Mouse (Mus musculus) heart, postnatal 10 days (tissue): ENCODE measurements around the gene Zfp760. TPM values are rescaled to one million over a fixed set of nuclear protein-coding genes. Genes with fewer than 3 reads are reported as not detected.
"Not testable (repeated sequence)": the region's sequence is repeated elsewhere in the genome, so short reads cannot be mapped to it uniquely, and the experiment has no call there.

Experiments
- DNase-seq, 2 experiments: peaks; one replicate each; pipeline ENCODE4 v3.0.0; 2021
- intact Hi-C: fragments of 180-260 bp; cut with DNase I; formaldehyde crosslinking; loops from one replicate; pipeline ENCODE4 v1.15.1; 2025
- total RNA-seq, 2 experiments: library from RNA; stranded (reverse); gene quantifications; 2 replicates each; pipeline ENCODE4 v1.2.3; 2021

Gene Zfp760
- 1 to 10 TPM; 2.9 to 3.9 TPM for total RNA-seq

DNA sequence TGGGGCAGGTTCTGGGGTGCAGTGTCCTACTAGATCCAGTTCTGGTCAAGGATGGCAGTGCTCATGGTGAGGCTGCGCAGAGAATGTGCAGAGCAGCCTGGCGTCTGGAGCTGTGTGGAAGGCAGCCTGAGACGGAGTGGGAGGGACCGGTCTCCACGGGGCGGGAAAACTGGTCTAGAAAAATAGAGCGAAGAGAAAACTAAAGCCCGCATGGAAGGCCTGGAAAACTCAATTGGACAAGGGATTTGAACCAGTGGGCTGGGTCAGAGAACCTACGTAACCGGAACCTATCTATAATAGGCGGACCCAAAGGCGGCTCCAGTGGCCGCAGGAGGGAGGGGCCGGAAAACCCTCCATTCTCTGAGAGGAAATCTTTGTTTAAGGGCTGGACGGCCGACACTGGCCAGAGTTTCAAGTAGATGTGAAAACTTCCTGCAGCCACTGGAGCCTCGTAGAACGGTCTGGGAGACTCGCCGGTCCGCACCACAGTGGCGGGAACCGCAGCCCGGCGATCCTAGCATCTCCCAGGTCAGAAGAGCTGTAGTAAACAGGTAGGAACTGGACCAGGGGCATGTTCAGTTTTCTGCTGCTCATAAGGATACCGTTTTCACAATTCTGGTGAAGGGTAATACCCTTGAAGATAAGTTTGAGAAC is at the start of gene Zfp760:
Gene Zfp760 (plus strand): TSS at position 399 of the 654 bp plus-strand sequence.
- intact Hi-C loops: no loop called here
- peak; percentile 90 for DNase-seq

DNA sequence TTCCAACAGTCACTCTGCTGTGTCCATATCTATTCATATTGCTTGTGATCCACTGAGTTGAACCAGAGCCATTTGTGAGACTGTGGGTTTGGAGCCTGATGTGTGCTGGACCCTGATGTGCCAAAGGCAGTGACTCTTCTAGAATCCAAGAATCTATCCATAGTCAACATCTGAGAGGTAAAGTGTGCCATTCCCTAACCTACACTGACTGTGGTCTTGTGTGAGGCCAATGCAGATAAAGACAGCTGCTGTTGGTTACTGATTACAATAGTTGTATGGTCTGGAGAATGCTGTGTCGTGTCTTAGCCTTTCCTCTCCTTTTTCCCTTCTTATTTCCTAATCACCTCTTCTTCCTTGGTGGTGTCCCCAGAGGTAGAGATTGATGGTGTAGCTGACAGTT is 28.7 kb upstream of the Zfp760 start:
- DNase-seq: not testable (repeated sequence)
- intact Hi-C loops: loop anchor here (1.0 kb wide), 1 partner anchor 31 kb away; no protein-coding TSS in a partner anchor

DNA sequence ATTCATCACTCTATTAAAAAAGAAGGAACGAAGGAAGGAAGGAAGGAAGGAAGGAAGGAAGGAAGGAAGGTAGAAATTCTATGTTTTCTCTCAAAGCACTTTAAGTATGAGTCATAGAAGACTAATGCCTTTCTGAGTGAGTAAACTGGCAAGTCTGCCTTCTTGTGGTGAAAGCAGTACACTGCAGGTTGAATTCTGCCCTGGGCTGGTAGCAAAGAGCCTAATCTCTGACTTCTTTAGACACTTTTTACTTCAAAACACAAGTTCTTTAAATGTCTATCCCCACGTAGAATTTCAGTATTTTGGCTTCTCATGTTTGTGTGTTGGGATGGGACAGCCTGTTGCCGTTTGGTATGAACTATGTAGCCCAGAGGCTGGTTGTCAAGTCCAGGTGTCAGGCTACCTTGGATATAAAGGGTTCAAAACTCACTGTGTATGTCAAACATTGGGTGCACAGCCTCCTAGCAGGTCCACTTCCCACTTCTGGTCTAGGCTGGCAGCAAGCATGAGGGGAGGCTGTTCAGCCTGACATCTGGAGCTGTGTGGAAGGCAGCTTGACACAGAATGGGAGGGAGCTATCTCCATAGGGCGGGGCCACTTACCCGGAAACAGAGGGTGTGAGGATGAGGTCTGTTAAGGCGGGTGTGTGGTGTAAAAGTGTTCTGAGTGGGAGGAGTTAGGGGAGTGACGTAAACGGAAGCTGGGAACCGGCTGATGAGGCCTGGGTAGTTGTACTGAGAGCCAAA is 28.1 kb upstream of the Zfp760 start:
- DNase-seq: peak; percentile 91 to 94
- intact Hi-C loops: no loop called here

DNA sequence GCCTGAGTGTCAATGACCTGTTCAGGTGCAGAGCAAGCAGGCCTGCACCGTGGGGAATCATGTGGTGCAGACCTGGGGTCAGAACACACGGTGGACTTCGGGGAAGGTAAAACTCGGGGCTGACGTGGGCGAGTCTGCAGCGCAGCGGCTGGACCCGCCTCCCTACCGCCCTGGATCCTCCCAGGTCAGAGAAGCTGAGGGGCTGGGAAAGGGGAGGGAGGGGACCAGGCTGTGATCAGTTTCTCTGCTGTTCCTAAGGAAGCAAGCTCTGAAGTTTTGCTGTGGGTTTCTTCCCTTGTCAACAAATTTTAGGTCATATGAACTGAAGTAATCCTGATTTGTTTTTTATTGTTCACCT is 27.5 kb upstream of the Zfp760 start:
- DNase-seq, intact Hi-C loops: not testable (repeated sequence)

DNA sequence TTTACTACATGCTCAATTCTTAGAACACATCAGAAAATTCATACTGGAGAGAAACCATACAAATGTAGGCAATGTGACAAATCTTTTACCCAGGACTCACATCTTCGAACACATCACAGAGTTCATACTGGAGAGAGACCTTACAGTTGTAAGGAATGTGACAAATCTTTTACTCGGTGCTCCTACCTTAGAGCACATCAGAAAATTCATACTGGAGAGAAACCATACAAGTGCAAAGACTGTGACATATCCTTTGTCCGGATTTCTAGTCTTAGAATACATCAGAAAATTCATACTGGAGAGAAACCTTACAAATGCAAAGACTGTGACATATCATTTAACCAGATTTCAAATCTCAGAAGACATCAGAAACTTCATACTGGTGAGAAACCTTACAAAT is 16.0 kb upstream of the Zfp760 start, which contains the start of gene Gm10226:
Gene Gm10226 (plus strand): TSS at position 301 of the 400 bp plus-strand sequence.
- DNase-seq: no peak
- intact Hi-C loops: no loop called here

DNA sequence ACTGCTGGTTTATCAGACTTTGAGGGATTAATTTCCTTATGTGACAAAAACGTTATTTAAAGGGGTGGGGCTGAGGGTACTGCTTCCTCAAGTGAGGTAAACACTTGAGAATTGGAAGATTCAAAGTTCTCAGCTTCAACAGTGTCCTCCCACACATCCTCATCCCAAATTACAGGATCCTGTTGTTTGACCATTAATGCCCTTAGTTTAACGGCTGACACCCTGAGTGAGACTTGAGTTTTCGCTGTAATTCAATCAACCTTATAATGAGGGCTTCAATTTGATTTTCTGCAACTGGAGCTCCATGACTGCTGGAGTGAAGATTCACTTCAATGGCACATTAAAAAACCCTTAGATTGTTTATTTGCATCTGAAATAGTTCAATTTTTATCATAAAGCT is 14.2 kb upstream of the Zfp760 start:
- intact Hi-C loops: no loop called here
- DNase-seq: no peak

DNA sequence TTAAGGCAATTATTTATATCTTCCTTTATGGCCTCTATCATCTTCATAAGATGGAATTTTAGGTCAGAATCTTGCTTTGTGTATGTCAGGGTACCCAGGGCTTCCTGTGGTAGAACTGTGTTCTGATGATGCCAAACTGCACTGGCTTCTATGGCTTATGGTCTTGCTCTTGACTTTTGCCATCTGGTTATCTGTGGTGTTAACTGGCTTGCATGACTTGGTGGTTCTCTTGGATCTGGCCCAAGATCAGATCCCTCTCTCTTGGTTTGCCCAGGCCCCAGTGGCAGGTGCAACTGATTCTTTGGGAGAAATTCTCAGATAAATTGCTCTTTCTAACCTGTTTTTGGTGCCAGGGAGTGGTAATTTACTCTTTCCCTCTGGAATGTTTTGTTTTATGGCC is 11.5 kb upstream of the Zfp760 start:
- no peak for DNase-seq
- intact Hi-C loops: no loop called here

DNA sequence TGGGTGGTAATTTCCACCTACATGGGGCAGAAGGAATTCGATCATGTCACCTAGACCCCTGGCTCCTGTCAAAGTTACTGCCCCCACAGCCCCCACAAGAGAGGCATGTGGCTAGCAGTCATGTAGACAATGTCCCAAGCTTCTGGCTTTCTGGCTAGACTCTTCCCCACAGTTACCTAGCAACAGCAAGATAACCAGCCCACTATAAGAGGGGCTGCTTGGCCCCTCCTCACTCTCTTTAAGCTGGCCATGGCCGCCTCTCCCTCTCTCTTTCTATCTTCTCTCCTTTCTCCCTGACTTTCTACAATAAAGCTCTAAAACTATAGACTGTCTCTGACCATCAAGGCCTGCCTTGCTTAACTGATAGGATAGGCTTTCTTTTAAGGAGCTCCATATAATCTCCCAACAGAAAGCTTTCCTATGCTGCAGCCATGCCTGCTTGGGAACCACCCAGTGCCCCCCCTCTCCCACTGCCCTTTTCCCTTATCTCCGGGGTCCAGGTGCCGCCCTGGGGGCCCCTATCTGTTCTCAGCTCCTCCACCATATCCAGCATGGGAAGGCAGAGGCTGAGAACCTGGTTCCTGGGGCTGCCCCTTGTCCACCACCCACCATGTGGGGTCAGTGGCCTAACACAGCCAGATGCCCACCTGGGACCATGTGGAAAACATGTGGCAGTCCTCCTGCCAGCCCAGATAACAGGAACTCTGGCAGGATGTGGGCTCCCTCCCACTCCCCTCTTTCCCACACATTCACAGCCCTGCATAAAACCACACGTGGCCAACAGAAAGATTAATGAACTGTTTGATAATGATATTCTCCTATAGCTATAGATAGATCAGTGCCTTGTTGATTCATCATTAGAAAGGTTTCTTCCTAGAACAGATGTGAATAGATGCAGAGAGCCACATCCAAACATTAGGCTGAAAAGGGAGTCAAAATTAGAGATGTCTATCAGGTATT is 5.0 kb upstream of the Zfp760 start:
- no peak for DNase-seq
- intact Hi-C loops: no loop called here

DNA sequence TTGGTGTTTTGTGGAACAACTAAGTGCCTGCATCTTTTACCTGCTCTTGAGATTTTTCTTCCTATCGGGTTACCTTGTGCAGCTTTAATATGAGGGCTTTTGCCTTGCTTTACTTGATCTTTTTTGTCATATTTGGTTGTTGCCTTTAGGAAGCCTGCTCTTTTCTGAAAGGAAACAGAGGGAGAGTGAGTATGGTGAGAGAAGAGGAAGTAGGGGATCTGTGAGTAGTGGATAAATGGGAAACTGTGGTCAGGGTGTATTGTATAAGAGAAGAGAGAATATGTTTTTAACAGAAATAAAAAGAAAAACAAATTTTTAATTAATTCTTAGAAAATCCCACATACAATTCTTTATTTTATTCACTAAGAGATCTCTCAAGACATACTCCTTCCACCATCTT is 4.1 kb upstream of the Zfp760 start:
- intact Hi-C loops: no loop called here
- DNase-seq: no peak

DNA sequence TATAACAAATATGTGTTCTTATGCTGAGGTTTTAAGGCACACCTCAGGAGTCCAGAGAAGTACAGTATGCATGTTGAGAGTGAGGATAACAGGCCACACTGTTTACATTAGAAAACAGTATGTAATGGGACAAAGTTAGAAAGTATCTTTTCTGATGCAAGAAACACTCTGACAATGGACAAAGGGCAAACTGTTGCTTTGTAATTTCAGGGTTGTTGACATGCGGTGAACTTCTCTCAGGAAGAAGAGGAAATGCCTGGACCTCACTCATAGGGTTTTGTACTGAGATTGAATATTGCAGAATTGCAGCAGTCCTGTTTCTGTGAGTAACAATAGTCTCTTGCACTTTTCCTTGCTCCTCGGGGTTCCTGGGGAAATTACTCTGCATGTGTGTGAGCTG is 860 bp downstream of the Zfp760 start:
- intact Hi-C loops: no loop called here
- DNase-seq: peak in 1 of 2 experiments; percentile 8

DNA sequence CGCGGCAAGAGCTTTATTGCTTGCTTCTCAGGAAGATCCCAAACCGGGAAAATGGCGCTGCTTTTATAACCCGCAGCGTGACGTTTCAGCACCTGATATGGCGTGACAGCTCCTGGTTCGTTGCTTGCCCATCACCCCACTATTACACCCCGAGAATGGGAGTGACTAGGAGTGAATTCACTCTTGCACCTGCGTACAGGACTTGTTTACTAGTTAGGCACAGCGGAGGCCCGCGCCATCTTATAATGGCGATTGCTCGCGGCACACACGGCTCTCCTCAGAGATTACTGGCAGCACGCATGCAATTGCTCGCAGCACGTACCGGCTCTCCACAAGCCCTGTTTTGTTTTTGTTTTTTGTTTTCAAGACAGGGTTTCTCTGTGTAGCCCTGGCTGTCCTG is 23.0 kb downstream of the Zfp760 start, which contains the start of gene Zfp229:
Gene Zfp229 (plus strand): TSS at position 301 of the 400 bp plus-strand sequence.
- not testable (repeated sequence) for DNase-seq
- intact Hi-C loops: loop anchor here (10.0 kb wide), 1 partner anchor 234 kb away; the partner anchor contains the start of genes Zfp942 and Zfp943

DNA sequence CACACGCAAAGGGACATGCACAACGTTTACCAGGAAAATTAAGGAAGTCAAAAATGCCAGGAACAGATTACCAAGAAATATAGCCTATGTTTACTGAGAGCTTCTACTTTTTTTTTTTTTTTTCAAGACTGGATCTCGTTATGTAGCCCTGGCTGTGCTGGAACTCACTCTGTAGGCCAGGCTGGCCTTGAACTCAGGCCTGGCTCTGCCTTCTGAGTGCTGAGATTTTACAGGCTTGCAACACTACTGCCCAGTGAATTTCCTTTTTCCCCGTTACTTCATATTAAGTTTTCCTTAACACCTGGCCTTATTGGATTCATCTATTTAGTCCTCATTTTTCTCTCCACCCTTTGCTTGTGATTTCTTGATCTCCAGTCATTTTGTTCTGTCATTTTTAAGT is 25.5 kb downstream of the Zfp760 start:
- DNase-seq: peak in 1 of 2 experiments; percentile 10
- intact Hi-C loops: loop anchor here (10.0 kb wide), 1 partner anchor 232 kb away; the partner anchor contains the start of genes Zfp942 and Zfp943

DNA sequence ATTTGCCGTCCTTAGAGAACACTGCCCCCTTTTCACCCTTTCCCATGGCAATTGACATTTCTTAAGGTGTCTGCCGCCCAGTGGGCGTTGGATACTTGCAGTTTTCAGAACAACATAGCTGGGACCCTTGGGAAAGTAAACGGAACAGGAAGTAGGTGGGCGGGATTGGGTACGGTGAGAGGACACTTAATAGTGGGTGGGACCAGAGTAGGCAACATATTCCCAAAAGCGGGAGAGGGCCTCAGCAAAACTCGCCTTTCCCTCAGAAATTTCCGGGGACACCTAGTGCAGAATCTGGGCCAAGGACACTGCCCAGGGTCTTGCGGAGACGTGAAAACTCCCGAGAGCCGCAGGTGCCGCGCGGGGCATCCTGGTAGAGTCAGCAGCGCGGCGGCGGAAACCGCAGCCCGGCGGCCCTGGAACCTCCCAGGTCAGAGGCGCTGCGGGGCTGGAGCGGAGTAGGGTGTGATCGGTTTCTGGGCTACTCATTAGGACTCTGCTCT is 26.0 kb downstream of the Zfp760 start:
- DNase-seq: peak; percentile 87 to 89
- intact Hi-C loops: loop anchor here (10.0 kb wide), 1 partner anchor 231 kb away; the partner anchor contains the start of genes Zfp942 and Zfp943

DNA sequence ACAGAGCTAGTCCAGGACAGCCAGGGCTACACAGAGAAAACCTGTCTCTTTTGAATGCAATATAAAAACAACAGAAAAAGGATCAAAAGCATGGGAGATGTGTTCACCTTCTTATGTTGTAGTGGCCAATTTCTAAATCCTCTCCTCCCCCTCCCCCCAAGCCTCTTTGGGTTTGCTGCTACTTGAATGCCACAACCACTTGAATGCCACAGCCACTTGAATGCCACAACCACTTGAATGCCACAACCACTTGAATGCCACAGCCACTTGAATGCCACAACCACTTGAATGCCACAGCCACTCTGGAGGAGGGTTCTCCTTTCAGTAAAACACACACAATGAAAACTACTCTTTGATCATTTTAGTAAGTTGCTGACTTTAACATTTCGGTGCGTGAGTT is 45.2 kb downstream of the Zfp760 start:
- DNase-seq: no peak
- intact Hi-C loops: no loop called here

DNA sequence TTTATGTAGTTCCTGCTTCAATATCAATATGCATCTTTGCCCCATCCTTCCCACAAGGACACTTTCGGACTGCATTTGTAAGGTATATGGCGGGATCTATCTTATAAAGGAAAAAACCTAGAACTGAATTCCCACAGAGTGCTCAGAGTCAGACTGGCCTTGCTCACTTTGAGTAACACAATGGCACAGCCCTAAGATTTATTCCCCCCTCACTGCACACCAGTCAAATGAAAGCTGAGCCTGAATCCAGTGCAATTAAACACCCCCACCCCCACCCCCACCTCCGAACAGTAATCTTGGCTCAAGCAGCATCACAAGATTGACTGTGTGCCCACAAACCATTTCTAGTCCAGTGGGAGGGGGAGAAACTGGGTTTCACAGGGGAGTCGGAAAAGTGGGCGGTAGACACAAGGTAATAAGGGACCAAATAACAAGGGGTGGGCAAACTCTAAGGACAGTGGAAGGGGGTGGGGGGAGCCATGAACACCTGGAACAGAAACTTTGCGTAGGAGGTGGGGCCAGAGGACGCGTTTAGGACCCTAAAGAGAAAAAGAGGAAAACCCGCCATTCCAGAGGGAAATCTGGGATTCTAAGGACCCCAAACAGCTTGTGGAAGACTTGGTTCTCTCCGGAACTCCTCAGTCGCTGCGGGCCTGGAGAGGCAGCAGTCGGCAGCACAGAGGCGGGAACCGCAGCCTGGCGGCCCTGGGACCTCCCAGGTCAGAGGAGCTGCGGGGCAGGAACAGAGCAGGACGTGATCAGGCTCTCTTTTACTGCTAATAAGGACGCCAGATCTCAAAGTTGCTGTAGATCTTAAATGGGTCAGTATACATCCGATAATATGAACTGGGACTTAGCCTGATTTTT is 46.0 kb downstream of the Zfp760 start:
- peak in 1 of 2 experiments; percentile 12 for DNase-seq
- intact Hi-C loops: no loop called here

DNA sequence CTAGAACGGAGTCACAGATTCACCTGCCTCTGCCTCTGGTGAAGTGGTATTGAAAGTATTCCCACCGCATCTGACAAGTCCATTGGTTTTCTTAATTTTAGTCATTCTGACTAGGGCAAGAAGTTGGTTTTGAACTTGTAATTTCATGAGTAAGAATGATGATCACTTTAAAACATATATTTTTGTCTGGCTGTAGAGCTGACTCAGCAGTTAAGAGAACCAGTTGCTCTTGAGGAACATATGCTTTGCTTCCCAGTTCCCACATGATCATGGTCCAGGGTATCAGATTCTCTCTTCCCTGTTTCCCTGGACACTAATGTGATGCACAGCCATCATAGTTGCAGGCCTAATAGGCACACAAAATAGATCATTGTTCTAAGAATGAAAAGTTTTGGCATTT is 62.8 kb downstream of the Zfp760 start:
- DNase-seq: no peak
- intact Hi-C loops: no loop called here
